Mouse (Mus musculus) ES-Bruce4 (cell line): ENCODE results near the gene Tcf12.

Experiments
- CTCF ChIP-seq: IDR thresholded peaks from one replicate; pipeline ENCODE4 v1.8.1; 2011; ENCODE audit warnings: low read depth, low read length
- POLR2A ChIP-seq: IDR thresholded peaks from one replicate; pipeline ENCODE4 v1.8.1; 2011; ENCODE audit warnings: low read length; ENCODE audit not compliant: insufficient read depth

DNA sequence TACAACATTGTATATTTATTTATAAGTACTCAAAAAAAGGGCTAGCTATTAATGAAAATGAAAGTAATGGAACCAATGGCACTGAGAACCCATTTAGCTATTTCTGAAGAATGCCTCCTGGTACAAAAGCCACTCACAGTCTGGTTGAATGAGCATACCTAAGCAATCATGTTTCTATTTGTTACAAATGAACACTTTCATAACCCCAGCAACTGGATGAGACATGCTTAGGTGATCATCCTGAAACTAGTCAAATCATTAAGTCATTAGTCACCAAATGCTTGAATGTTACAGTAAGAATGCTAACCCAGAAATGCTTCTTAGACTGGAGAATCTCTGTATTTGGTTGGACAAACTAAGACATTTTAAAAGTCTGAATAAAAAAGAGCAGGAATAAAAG lies 35.5 kb downstream of the Tcf12 start:
- TF ChIP-seq CTCF: no peak
- TF ChIP-seq POLR2A: no peak
